Mouse (Mus musculus) limb, embryonic 10.5 days (tissue): ENCODE results near the gene Prl8a6. TPM values are rescaled to one million over a fixed set of nuclear protein-coding genes. Genes with fewer than 3 reads are reported as not detected.

ENCODE experiments used
- DNase-seq: peaks from one replicate; pipeline ENCODE4 v3.0.0-alpha.2; 2017; ENCODE audit warnings: low spot score
- H3K27ac ChIP-seq: fragments of 300-500 bp; sonication (generic); 2 replicates; pipeline ENCODE4 v1.5.1; 2016; ENCODE audit warnings: mild to moderate bottlenecking
- H3K27me3 ChIP-seq: fragments of 300-500 bp; sonication (generic); 2 replicates; pipeline ENCODE4 v1.6.1; 2016; ENCODE audit warnings: low read depth, mild to moderate bottlenecking; ENCODE audit not compliant: poor library complexity, severe bottlenecking
- H3K36me3 ChIP-seq: fragments of 300-500 bp; sonication (generic); 2 replicates; pipeline ENCODE4 v1.6.1; 2016; ENCODE audit warnings: mild to moderate bottlenecking, moderate library complexity
- H3K4me1 ChIP-seq: fragments of 300-500 bp; sonication (generic); 2 replicates; pipeline ENCODE4 v1.6.1; 2016
- H3K4me3 ChIP-seq: fragments of 300-500 bp; sonication (generic); 2 replicates; pipeline ENCODE4 v1.5.1; 2016; ENCODE audit warnings: mild to moderate bottlenecking, moderate library complexity
- H3K9me3 ChIP-seq: fragments of 300-500 bp; sonication (generic); replicated peaks from 2 replicates; pipeline ENCODE4 v1.6.1; 2016; ENCODE audit warnings: mild to moderate bottlenecking
- WGBS: fragments of 180-500 bp; shearing (Covaris S2); methylation state at CpG from one replicate; pipeline ENCODE4 v1.1.7; 2016; 5-methylcytosine and 5-hydroxymethylcytosine counted together
- polyA plus RNA-seq: library from polyadenylated mRNA; unstranded; fragments of >200 nt; fragmentation: Nextera tagmentation; extraction: Ambion mirVana; gene quantifications from 2 replicates; pipeline ENCODE4 v1.2.1, GENCODE M21; 2016

The Prl8a6 gene
- polyA plus RNA-seq, result not detected in 2 replicates

DNA sequence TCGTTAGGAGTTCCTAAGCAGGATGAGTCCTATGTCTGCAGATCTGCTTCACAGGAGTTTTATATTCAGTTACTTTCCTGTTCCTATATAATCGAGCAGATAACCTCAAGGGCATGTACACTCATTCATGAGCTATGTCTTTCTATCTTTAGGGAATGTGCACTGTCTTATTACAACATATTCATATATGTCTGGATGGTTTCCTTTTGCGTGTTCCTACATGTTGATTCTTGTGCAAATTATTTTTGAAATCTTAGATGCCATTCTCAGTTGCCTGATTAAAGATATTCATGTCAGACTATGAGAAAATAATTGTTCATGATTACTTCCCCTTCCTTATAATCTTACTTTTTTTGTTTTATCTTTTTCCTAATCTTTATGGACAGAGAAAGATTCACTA, at the start of gene Prl8a6:
Gene Prl8a6 (minus strand): TSS at position 101 of the 400 bp plus-strand sequence.
- H3K4me1 ChIP-seq, result no peaks in the 10 kb centered on the region
- whole genome bisulfite sequencing, result 91% methylated on average over 3 of the region's 3 CpGs
- no peak within 1 kb of the TSS for H3K4me3 ChIP-seq
- no peak within 1 kb of the TSS for H3K27ac ChIP-seq
- H3K27me3 ChIP-seq, result no peaks in the 10 kb centered on the region
- DNase-seq, result no peak
- H3K9me3 ChIP-seq, result no peaks in the 10 kb centered on the region
- no peaks in the 10 kb centered on the region for H3K36me3 ChIP-seq

DNA sequence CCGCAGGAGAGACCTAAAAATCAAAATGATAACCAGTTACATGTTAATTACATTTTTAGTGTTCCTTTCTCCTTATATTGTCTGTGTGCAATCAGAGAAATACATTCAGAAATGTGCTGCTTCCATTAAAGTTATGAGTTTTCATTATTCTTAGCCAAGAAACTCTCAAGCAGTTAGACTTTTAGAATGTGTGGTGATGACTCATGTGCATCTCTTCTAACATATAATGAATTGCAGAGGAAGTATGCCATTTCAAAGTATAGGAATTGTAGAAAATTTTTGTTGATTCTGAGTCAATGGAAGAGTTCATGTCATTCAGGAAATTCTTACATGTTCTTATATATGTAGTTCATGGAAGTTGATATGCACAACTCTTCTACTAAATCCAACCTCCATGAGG, 5.3 kb downstream of the Prl8a6 start:
- no peaks in the 10 kb centered on the region for H3K36me3 ChIP-seq
- H3K4me1 ChIP-seq, result no peaks in the 10 kb centered on the region
- no peaks in the 10 kb centered on the region for H3K27me3 ChIP-seq
- no peak overlapping the region for H3K27ac ChIP-seq
- no peak overlapping the region for H3K4me3 ChIP-seq
- DNase-seq, result no peak
- 86% methylated on average over 1 of the region's 1 CpGs for WGBS
- H3K9me3 ChIP-seq, result no peaks in the 10 kb centered on the region

DNA sequence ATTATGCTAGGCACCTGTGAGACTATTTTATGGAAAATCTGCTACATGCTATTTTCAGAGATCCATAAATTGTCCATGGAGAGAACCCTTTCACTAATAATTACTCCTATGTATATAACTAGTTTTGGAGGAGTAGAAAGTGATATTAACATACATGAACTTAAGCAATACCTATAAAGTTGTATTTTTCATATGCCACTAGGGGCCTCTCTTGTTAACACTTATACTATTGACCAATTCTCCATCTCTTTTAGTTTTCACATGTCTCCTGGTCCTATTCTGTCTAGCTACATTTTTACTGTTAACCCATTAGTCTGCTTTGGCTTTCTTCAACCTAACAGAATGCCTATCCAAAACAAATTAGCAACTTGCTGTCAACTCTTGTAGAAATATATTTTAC, 24.8 kb downstream of the Prl8a6 start:
- H3K4me1 ChIP-seq, result no peaks in the 10 kb centered on the region
- no peak overlapping the region for H3K4me3 ChIP-seq
- no peaks in the 10 kb centered on the region for H3K36me3 ChIP-seq
- no peaks in the 10 kb centered on the region for H3K9me3 ChIP-seq
- no peaks in the 10 kb centered on the region for H3K27me3 ChIP-seq
- no peak overlapping the region for H3K27ac ChIP-seq
- DNase-seq, result no peak

DNA sequence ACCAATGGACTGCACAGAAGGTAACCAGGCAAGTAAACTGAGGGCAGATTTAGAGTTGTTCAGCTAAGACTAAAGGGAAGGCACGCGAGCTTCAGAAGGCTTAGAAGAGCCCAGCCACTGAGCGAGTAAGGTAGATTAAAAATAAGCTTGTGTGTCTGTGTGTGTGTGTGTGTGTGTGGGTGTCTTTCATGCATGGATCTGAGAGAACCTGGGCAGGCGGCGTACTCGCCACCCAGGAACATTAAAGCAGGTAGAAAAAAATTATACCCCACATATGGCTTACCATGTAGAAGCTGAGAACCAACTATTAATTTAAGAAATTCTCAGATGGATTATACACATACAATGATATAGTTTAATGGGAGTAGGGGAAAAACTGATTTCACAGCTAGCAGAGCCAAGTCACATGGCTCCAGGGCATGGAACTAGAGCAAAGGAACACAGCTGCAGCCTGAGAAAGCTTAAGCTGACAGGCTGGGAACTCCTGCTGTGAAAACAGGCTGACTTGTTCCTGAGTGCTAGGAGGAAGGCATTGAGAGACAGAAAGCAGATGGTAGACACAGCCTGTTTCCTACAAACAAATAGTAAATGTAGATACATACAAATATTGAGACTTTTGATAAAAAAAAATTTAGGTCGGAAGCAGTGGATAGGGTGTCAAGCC, 39.3 kb downstream of the Prl8a6 start:
- Histone ChIP-seq H3K27me3 (no peaks in the 10 kb centered on the region), H3K4me1 (no peaks in the 10 kb centered on the region), H3K4me3 (no peak overlapping the region), H3K27ac (no peak overlapping the region), H3K9me3 (no peaks in the 10 kb centered on the region), H3K36me3 (no peaks in the 10 kb centered on the region)
- no peak for DNase-seq
- WGBS, result 89% methylated on average over 7 of the region's 7 CpGs

DNA sequence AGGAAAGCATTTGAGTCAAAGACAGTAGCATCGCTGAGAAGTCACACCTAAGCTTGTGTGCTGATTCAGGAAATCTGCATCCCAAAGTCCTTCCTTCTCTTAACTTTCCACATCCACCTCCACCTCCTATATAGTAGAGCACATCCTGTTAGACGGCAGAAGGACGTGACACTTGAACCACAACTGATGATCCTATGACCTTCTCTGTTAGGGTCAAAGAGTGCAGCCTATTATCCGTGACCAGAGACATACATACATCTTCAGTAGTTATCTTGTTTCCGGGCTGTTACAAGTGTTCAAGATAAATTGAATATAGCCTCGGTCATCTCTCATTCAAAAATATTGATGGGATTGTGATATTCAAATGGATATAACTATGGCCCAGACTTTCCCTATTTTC, 47.7 kb downstream of the Prl8a6 start, which contains the start of gene Prl2b1:
Gene Prl2b1 (minus strand): TSS at position 101 of the 400 bp plus-strand sequence.
- no peak for DNase-seq
- Histone ChIP-seq H3K27ac (no peak within 1 kb of the TSS), H3K4me3 (no peak within 1 kb of the TSS), H3K4me1 (no peaks in the 10 kb centered on the region), H3K9me3 (no peaks in the 10 kb centered on the region), H3K27me3 (no peaks in the 10 kb centered on the region), H3K36me3 (no peaks in the 10 kb centered on the region)
- WGBS, result 85% methylated on average over 6 of the region's 6 CpGs

Other genes with a start within 250 kb of the Prl8a6 start
- gene Prl3c1, start 242.0 kb downstream of the Prl8a6 start, polyA plus RNA-seq, result not detected in 2 replicates
- 0.99 and 1.2 TPM in 2 replicates for gene Prl3b1, start 196.8 kb downstream of the Prl8a6 start, polyA plus RNA-seq
- gene Prl3a1, start 179.3 kb downstream of the Prl8a6 start, polyA plus RNA-seq, result not detected in 2 replicates
- gene Prl6a1, start 126.1 kb downstream of the Prl8a6 start, polyA plus RNA-seq, result not detected in 2 replicates
- gene Prl8a2, start 93.0 kb downstream of the Prl8a6 start, polyA plus RNA-seq, result not detected in 2 replicates
- gene Prl2b1, start 47.8 kb downstream of the Prl8a6 start, polyA plus RNA-seq, result not detected in 2 replicates
- gene Prl8a8, start 74.5 kb upstream of the Prl8a6 start, polyA plus RNA-seq, result not detected in 2 replicates
- not detected in 2 replicates for gene Prl8a9, start 125.9 kb upstream of the Prl8a6 start, polyA plus RNA-seq
- gene Prl8a1, start 143.5 kb upstream of the Prl8a6 start, polyA plus RNA-seq, result not detected in 2 replicates
- gene Prl7b1, start 171.9 kb upstream of the Prl8a6 start, polyA plus RNA-seq, result not detected in 2 replicates
- not detected in 2 replicates for gene Prl7a1, start 203.8 kb upstream of the Prl8a6 start, polyA plus RNA-seq
- not detected in 2 replicates for gene Prl7a2, start 229.3 kb upstream of the Prl8a6 start, polyA plus RNA-seq